Mouse (Mus musculus) Patski (cell line): ENCODE results near the gene Gimap9. TPM values are rescaled to one million over a fixed set of nuclear protein-coding genes. Genes with fewer than 3 reads are reported as not detected.

ENCODE experiments used
- ATAC-seq: fragments of 100-300 bp; one replicate; pipeline ENCODE4 v1.8.0; 2021
- CTCF ChIA-PET: fragments of 350-600 bp; sonication (Branson Sonifier 250); formaldehyde crosslinking; loops from one replicate; lab custom pipeline; 2022; ENCODE audit warnings: inconsistent platforms; lab: Charles Lee
- POLR2A ChIA-PET: fragments of 350-600 bp; sonication (Branson Sonifier 250); formaldehyde crosslinking; loops from one replicate; lab custom pipeline; 2022; ENCODE audit warnings: antibody characterized with exemption, inconsistent platforms; lab: Charles Lee
- DNase-seq: peaks from one replicate; pipeline ENCODE4 v3.0.0-alpha.2; 2011; ENCODE audit warnings: low read depth, low spot score
- H3K27me3 ChIP-seq: fragments of 371-371 bp; one replicate; pipeline ENCODE4 v1.5.1; 2021
- CTCF ChIP-seq: fragments of 100-300 bp; IDR thresholded peaks from one replicate; pipeline ENCODE4 v1.5.1; 2021
- in situ Hi-C: fragments of 300-500 bp; cut with MboI; formaldehyde crosslinking; loops from 3 replicates; pipeline ENCODE4 v1.11.1; 2018; ENCODE audit warnings: low pct_unique_long_range_greater_than_20kb, mixed read lengths
- polyA plus RNA-seq: library from polyadenylated mRNA; unstranded; gene quantifications from one replicate; pipeline ENCODE4 v1.2.3, GENCODE M21; 2021

Gene Gimap9
- polyA plus RNA-seq, 1 experiment from 2014 or later, result 20.6 TPM

GRCm38 (mm10) chr6:48700251-48701075 lies 24.5 kb downstream of the Gimap9 start:
- TF ChIP-seq CTCF, result no peak
- ATAC-seq, result no peak

DNA sequence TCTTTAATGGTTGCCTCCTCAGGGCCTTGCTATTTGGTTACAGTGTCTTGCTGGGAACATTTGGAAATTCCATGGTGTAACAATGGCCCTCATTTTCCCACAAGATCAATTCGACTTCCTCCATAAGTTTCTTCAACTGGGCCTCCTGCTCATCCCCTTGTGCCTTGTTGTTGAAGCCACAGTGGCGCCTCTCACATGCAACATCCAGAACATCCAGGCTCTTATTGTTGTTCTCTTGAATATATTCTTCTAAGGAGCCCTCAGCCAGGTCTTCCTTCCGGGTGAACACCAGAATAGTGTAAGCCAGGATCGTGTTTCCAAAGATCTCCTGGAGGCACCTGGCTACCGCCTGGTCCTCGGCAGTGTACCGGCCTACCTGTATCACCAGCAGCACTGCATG lies 26.2 kb downstream of the Gimap9 start:
- H3K27me3 ChIP-seq, result no peaks in the 10 kb centered on the region
- POLR2A ChIA-PET, result no interaction called here
- no peak for TF ChIP-seq CTCF
- ATAC-seq (no peak), DNase-seq (no peak)
- in situ Hi-C loops, result no loop called here
- CTCF ChIA-PET, result no interaction called here

More at GRCm38 (mm10) chr6:48700251-48701075, 24.5 kb downstream of the Gimap9 start:
- POLR2A ChIA-PET, result interaction anchor here (0.9 kb wide), 1 partner anchor 285 kb away, joined by 3 read pairs; no protein-coding TSS in a partner anchor
- CTCF ChIA-PET, result interaction anchor here (0.8 to 1.8 kb wide), 3 partner anchors 10 to 72 kb away, joined by 3 to 7 read pairs (median 5); no protein-coding TSS in a partner anchor
- no peaks in the 10 kb centered on the region for H3K27me3 ChIP-seq
- in situ Hi-C loops, result no loop called here
- DNase-seq, result no peak

GRCm38 (mm10) chr6:48702601-48703000 lies 26.7 kb downstream of the Gimap9 start:
- ChIA-PET POLR2A (no interaction called here), CTCF (no interaction called here)
- no peaks in the 10 kb centered on the region for H3K27me3 ChIP-seq
- no peak for ATAC-seq
- no peak for DNase-seq
- peak; percentile 39 for TF ChIP-seq CTCF
- in situ Hi-C loops, result no loop called here

GRCm38 (mm10) chr6:48704146-48704545 lies 28.2 kb downstream of the Gimap9 start:
- H3K27me3 ChIP-seq, result no peaks in the 10 kb centered on the region
- TF ChIP-seq CTCF, result no peak
- DNase-seq, result no peak
- ChIA-PET CTCF (interaction anchor here (1.2 kb wide), 1 partner anchor 13 kb away, joined by 4 read pairs; no protein-coding TSS in a partner anchor), POLR2A (no interaction called here)
- ATAC-seq, result no peak
- in situ Hi-C loops, result no loop called here

GRCm38 (mm10) chr6:48706130-48706529 lies 30.2 kb downstream of the Gimap9 start:
- DNase-seq, result no peak
- in situ Hi-C loops, result no loop called here
- ATAC-seq, result no peak
- TF ChIP-seq CTCF, result no peak
- POLR2A ChIA-PET, result no interaction called here
- H3K27me3 ChIP-seq, result no peaks in the 10 kb centered on the region
- CTCF ChIA-PET, result no interaction called here

- TF ChIP-seq CTCF, result no peak
- POLR2A ChIA-PET, result no interaction called here
- ATAC-seq (no peak), DNase-seq (no peak)
- CTCF ChIA-PET, result no interaction called here
- H3K27me3 ChIP-seq, result peaks cover 5% of the 10 kb centered on the region
- in situ Hi-C loops, result no loop called here
Observed at GRCm38 (mm10) chr6:48718455-48718854, 42.5 kb downstream of the Gimap9 start, which contains the start of the genes Gm28053 and Gimap7. TSS of gene Gm28053 (plus strand) at chr6:48718607. TSS of gene Gimap7 (plus strand) at chr6:48718621.

- ChIA-PET CTCF (no interaction called here), POLR2A (no interaction called here)
- TF ChIP-seq CTCF, result no peak
- DNase-seq (no peak), ATAC-seq (no peak)
- in situ Hi-C loops, result no loop called here
- H3K27me3 ChIP-seq, result peaks cover under 1% of the 10 kb centered on the region
Observed at GRCm38 (mm10) chr6:48720326-48720725, 44.4 kb downstream of the Gimap9 start.

GRCm38 (mm10) chr6:48723468-48723867 lies 47.5 kb downstream of the Gimap9 start:
- H3K27me3 ChIP-seq, result no peaks in the 10 kb centered on the region
- ATAC-seq, result no peak
- no peak for DNase-seq
- CTCF ChIA-PET, result no interaction called here
- POLR2A ChIA-PET, result no interaction called here
- TF ChIP-seq CTCF, result no peak
- in situ Hi-C loops, result no loop called here

DNA sequence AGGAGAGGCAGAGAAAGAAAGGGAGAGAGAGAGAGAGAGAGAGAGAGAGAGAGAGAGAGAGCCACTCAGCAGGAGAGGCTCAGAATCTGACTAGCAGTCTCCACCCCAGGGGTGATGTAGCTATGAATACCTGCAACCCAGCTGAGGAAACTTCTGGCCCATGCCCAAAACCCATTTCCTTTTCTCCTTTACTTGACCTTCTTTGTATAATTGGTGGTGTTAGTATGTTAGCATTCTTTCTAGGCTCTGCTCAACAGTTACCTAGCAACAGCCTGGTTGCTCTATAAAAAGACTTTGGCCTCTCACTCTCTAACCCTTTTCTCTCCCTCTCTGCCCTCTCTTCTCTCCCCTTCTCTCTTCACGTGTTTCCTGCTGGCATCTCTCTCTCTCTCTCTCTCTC lies 49.5 kb downstream of the Gimap9 start:
- ChIA-PET CTCF (interaction anchor here (1.0 to 1.4 kb wide), 4 partner anchors 33 to 80 kb away, joined by 3 to 5 read pairs (median 4); partner anchors contain the start of genes Gimap3 and Gimap8), POLR2A (interaction anchor here (0.7 kb wide), 3 partner anchors 78 to 138 kb away, joined by 3 to 6 read pairs (median 4); partner anchors contain the start of gene Gimap8)
- ATAC-seq (peak; percentile 83), DNase-seq (peak; percentile 74)
- in situ Hi-C loops, result no loop called here
- peaks cover under 1% of the 10 kb centered on the region for H3K27me3 ChIP-seq
- TF ChIP-seq CTCF, result no peak

DNA sequence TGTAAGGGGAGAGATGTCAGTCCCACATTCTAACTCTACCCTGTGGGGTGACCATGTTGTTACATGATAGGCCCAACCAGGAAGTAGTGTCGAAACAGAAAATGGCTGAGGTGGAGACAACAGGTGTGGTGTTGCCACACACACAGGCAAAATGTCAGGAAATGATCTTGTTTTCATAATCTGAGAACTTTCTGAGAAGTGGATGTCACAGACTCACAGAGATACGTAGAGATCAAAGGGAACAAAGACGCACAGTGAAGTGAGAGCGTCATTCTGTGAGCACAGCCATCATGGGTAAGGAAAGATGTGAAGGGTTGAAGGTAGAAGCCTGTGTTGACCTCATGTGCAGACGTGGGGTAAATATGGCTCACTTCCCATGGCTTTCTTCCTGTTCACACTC lies 51.8 kb downstream of the Gimap9 start:
- POLR2A ChIA-PET, result no interaction called here
- CTCF ChIA-PET, result no interaction called here
- no peak for ATAC-seq
- peaks cover 3% of the 10 kb centered on the region for H3K27me3 ChIP-seq
- in situ Hi-C loops, result no loop called here
- no peak for TF ChIP-seq CTCF
- DNase-seq, result no peak

Other genes starting within 250 kb of the Gimap9 start
- 30.7 TPM for gene Zfp467, start 230.3 kb upstream of the Gimap9 start, polyA plus RNA-seq
- 0.05 TPM for gene Sspo, start 227.9 kb upstream of the Gimap9 start, polyA plus RNA-seq
- gene Atp6v0e2, start 138.5 kb upstream of the Gimap9 start, polyA plus RNA-seq, result 97.0 TPM
- gene Lrrc61, start 121.3 kb upstream of the Gimap9 start, polyA plus RNA-seq, result 21.5 TPM
- 0.22 TPM for gene Rarres2, start 103.3 kb upstream of the Gimap9 start, polyA plus RNA-seq
- not detected for gene Gm45021, start 86.5 kb upstream of the Gimap9 start, polyA plus RNA-seq
- gene Repin1, start 82.2 kb upstream of the Gimap9 start, polyA plus RNA-seq, result 44.2 TPM
- gene Gm44965, start 82.2 kb upstream of the Gimap9 start, polyA plus RNA-seq, result 0.62 TPM
- 8.7 TPM for gene Zfp775, start 74.1 kb upstream of the Gimap9 start, polyA plus RNA-seq
- 25.6 TPM for gene AI854703, start 49.4 kb upstream of the Gimap9 start, polyA plus RNA-seq
- gene Gimap8, start 28.9 kb upstream of the Gimap9 start, polyA plus RNA-seq, result 7.3 TPM
- gene Gimap4, start 8.4 kb downstream of the Gimap9 start, polyA plus RNA-seq, result 0.73 TPM
- not detected for gene Gimap6, start 32.1 kb downstream of the Gimap9 start, polyA plus RNA-seq
- gene Gm28053, start 42.5 kb downstream of the Gimap9 start, polyA plus RNA-seq, result not detected
- not detected for gene Gimap7, start 42.5 kb downstream of the Gimap9 start, polyA plus RNA-seq
- 0.04 TPM for gene Gimap1, start 62.9 kb downstream of the Gimap9 start, polyA plus RNA-seq
- not detected for gene Gimap5, start 70.1 kb downstream of the Gimap9 start, polyA plus RNA-seq
- gene Gimap3, start 94.7 kb downstream of the Gimap9 start, polyA plus RNA-seq, result not detected
- gene Tmem176a, start 164.8 kb downstream of the Gimap9 start, polyA plus RNA-seq, result 1,783 TPM
- gene Tmem176b, start 165.4 kb downstream of the Gimap9 start, polyA plus RNA-seq, result 2,760 TPM
- 22.4 TPM for gene Aoc1, start 196.8 kb downstream of the Gimap9 start, polyA plus RNA-seq